ENCODE assay signal across 21 mouse cellular contexts in genomic region chr1:88642735-88643134, GRCm38 (mm10). TPM values are rescaled to one million over a fixed set of nuclear protein-coding genes. Genes with fewer than 3 reads are reported as not detected.
DNase-seq lines count a peak whose midpoint lies in the region; ATAC-seq and TF ChIP-seq lines count a peak whose summit lies in the region.
"Had no signal": no experiment of that assay in that cellular context is flagged by ENCODE, and none has a peak within 500 bp of the region (broad histone marks: within the 10 kb centered on the region; RNA-seq: fewer than 3 reads in every experiment).

No protein-coding gene starts in this region.

- DNase-seq in spleen, adult 2 months (ENCODE audit: low read depth in 1 of 2, low spot score in 2 of 2) = no peak
- no peak for DNase-seq in spleen, adult 18-20 months
- peak; percentile 11 for DNase-seq in splenic B cell, adult 2 months (ENCODE audit: low read depth, low spot score)
- no peak for DNase-seq in layer of hippocampus, postnatal 10 days (ENCODE audit: low spot score in 2 of 2)
- DNase-seq in heart, postnatal 36 days = no peak
- DNase-seq: adrenal gland, adult 8-10 months; adrenal gland, postnatal 25 days; cerebellum, adult 11-12 months; cerebellum, adult 8-10 months; cerebellum, postnatal 36 days; embryo, embryonic 11 days; gastrocnemius, postnatal 10 days; gastrocnemius, postnatal 36 days; heart, adult 11 months had no signal

- H3K4me1 ChIP-seq in spleen, adult 2 months (ENCODE audit: control insufficient read depth, insufficient read depth, insufficient read length) = peaks cover 17% of the 10 kb centered on the region; the same call in 1 of the 2 replicates

- no peaks in the 10 kb centered on the region for H3K36me3 ChIP-seq in spleen, adult 2 months (ENCODE audit: control insufficient read depth, insufficient read depth, low read length)
- H3K36me3 ChIP-seq in splenic B cell, adult 2 months (ENCODE audit: control insufficient read depth, insufficient read depth, low read length, poor library complexity, severe bottlenecking) = no peaks in the 10 kb centered on the region
- H3K36me3 ChIP-seq: forebrain, embryonic 10.5 days; hindbrain, embryonic 10.5 days; hindbrain, embryonic 13.5 days had no signal

- H3K27ac ChIP-seq in spleen, adult 2 months (ENCODE audit: insufficient read depth, low read length) = peak overlapping the region; percentile 52; the same call in 1 of the 2 replicates
- H3K27ac ChIP-seq: forebrain, embryonic 10.5 days; forebrain, embryonic 13.5 days; hindbrain, embryonic 10.5 days had no signal

- H3K4me3 ChIP-seq in spleen, adult 2 months (ENCODE audit: extremely low read depth, insufficient read depth, insufficient read length) = no peak overlapping the region
- H3K4me3 ChIP-seq: forebrain, embryonic 10.5 days; forebrain, embryonic 13.5 days; hindbrain, embryonic 10.5 days; hindbrain, embryonic 13.5 days had no signal

- TF ChIP-seq POLR2A in spleen, adult 2 months (IDR thresholded peaks at IDR 0.05; ENCODE audit: low read depth, low read length) = no peak

- peak; percentile 39 for ATAC-seq in megakaryocyte, adult 5-6 weeks (ENCODE audit: poor library complexity, severe bottlenecking)
- ATAC-seq: activated CD4-positive, CD25-positive, alpha-beta regulatory T cell, adult 4 months; CD4-positive, CD25-positive, alpha-beta regulatory T cell, adult 4 months had no signal

- intact Hi-C loops in heart, postnatal 36 days (cut with DNase I) = no loop called here

- WGBS in spleen, adult 2 months = 50% methylated on average over 4 of the region's 4 CpGs

- no peak for TF ChIP-seq CTCF in spleen, adult 2 months (IDR thresholded peaks at IDR 0.05; ENCODE audit: extremely low read depth, insufficient read depth, insufficient read length, insufficient replicate concordance)

- no peaks in the 10 kb centered on the region for H3K27me3 ChIP-seq in spleen, adult 2 months (ENCODE audit: control insufficient read depth, insufficient read depth, low read length)
- no peaks in the 10 kb centered on the region for H3K27me3 ChIP-seq in splenic B cell, adult 2 months (ENCODE audit: control insufficient read depth, insufficient read depth, low read length, poor library complexity, severe bottlenecking)
- H3K27me3 ChIP-seq: forebrain, embryonic 13.5 days had no signal

RNA-seq across cellular contexts. Expression of gene Arl4c, which starts 59.3 kb away (rescaled TPM):
- polyA plus RNA-seq in spleen, adult 2 months (2012; rRNA removed) = 31.0 and 46.1 TPM in 2 replicates
- 25.3 and 27.4 TPM in 2 replicates for total RNA-seq in megakaryocyte, adult 5-6 weeks (2015)
- total RNA-seq in megakaryocyte, adult 5-6 weeks (2017) = 36.0 and 39.1 TPM in 2 replicates
- total RNA-seq in layer of hippocampus, postnatal 10 days (2021) = 10 to 100 TPM; 52.3 to 52.5 TPM
- total RNA-seq in heart, postnatal 36 days (2021) = 1 to 10 TPM; 5.9 to 6.9 TPM
